Mouse (Mus musculus) G1E (cell line): ENCODE measurements around the gene Sh3rf3. TPM values are rescaled to one million over a fixed set of nuclear protein-coding genes. Genes with fewer than 3 reads are reported as not detected.

Source experiments
- ATAC-seq: 2 replicates; pipeline ENCODE4 v1.8.0; 2016; ENCODE audit warnings: mild to moderate bottlenecking; ENCODE audit not compliant: insufficient number of reproducible peaks, poor library complexity, low FRiP score, severe bottlenecking; ENCODE audit errors: extremely low read depth
- DNase-seq: peaks from one replicate; pipeline ENCODE4 v3.0.0; 2012; ENCODE audit warnings: low spot score
- H3K27me3 ChIP-seq: 2 replicates; pipeline ENCODE4 v1.6.1; 2012; ENCODE audit warnings: mild to moderate bottlenecking, low read length, inconsistent platforms; ENCODE audit not compliant: insufficient read depth
- H3K36me3 ChIP-seq: replicated peaks from 2 replicates; pipeline ENCODE3; 2012; ENCODE audit warnings: mild to moderate bottlenecking, inconsistent platforms
- H3K4me1 ChIP-seq: 2 replicates; pipeline ENCODE4 v1.6.1; 2012; ENCODE audit warnings: low read depth, low read length, inconsistent platforms, mixed read lengths; ENCODE audit not compliant: insufficient read depth
- H3K4me3 ChIP-seq: 2 replicates; pipeline ENCODE4 v1.5.1; 2012; ENCODE audit warnings: low read depth, mild to moderate bottlenecking, inconsistent platforms, low read length, moderate library complexity, mixed read lengths
- H3K9me3 ChIP-seq: replicated peaks from 2 replicates; pipeline ENCODE4 v1.6.1; 2012; ENCODE audit warnings: inconsistent platforms
- CTCF ChIP-seq: IDR thresholded peaks from 2 replicates; pipeline ENCODE4 v1.5.1; 2012; ENCODE audit warnings: low read depth, low read length, inconsistent platforms, mixed read lengths
- GATA1 ChIP-seq: IDR thresholded peaks from 2 replicates; pipeline ENCODE4 v1.6.1; 2012; ENCODE audit warnings: borderline replicate concordance, low read length, inconsistent platforms, mixed read lengths
- GATA2 ChIP-seq: IDR thresholded peaks from 2 replicates; pipeline ENCODE4 v1.6.1; 2012; ENCODE audit warnings: low read depth, low read length, inconsistent platforms, borderline replicate concordance
- POLR2AphosphoS5 ChIP-seq: IDR thresholded peaks from 2 replicates; pipeline ENCODE4 v1.6.1; 2012; ENCODE audit warnings: low read depth, low read length, inconsistent platforms; ENCODE audit not compliant: insufficient replicate concordance
- TAL1 ChIP-seq: conservative IDR thresholded peaks from 2 replicates; pipeline ENCODE4 v1.6.1; 2012; ENCODE audit warnings: low read depth, low read length, inconsistent platforms, mixed read lengths
- polyA plus RNA-seq: library from polyadenylated mRNA; stranded (reverse); fragments of >175 nt; gene quantifications from 2 replicates; pipeline ENCODE4 v1.2.3, GENCODE M21; 2012
- total RNA-seq, 2 experiments: library from RNA; stranded (forward) in 1 of 2; stranded (reverse) in 1 of 2; fragments of 200-1000 nt in 1 of 2; fragments of >200 nt in 1 of 2; fragmentation: Nextera tagmentation in 1 of 2; gene quantifications; 2 replicates each; pipeline ENCODE4 v1.2.3; 2014 to 2017

The Sh3rf3 gene
- total and polyA plus RNA-seq, 3 experiments: 0.22 TPM; not detected in 2

GRCm38 (mm10) chr10:58829251-58830111, 16.3 kb downstream of the Sh3rf3 start:
- no peaks in the 10 kb centered on the region for H3K9me3 ChIP-seq
- no peak overlapping the region for H3K4me3 ChIP-seq
- DNase-seq: no peak
- TF ChIP-seq GATA2: no peak
- no peak for TF ChIP-seq GATA1
- TF ChIP-seq POLR2AphosphoS5: no peak
- no peak for TF ChIP-seq CTCF
- no peak for TF ChIP-seq TAL1
- H3K27me3 ChIP-seq: no peaks in the 10 kb centered on the region
- H3K4me1 ChIP-seq: no peaks in the 10 kb centered on the region
- no peak for ATAC-seq
- H3K36me3 ChIP-seq: no peaks in the 10 kb centered on the region

DNA sequence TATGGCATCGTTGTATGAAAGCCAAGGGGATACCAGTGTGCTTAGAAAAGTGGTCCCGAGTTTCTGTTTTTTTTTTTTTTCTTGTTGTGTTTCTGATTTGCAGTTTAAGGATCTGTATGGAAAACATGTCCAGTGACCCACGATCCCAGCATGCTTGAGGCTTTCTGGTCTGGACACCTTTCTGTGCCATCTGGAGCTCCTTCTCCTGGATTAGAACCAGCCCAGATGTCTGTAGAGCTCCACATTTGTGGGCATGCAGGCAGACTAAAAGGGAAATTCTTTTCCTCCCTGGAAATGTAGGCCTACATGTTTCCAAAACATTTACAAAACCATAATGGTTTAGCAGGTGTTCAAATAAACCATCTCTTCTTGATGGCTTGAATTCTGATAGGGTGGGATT, 20.0 kb downstream of the Sh3rf3 start:
- Histone ChIP-seq H3K36me3 (no peaks in the 10 kb centered on the region), H3K4me3 (no peak overlapping the region), H3K27me3 (no peaks in the 10 kb centered on the region), H3K9me3 (no peaks in the 10 kb centered on the region), H3K4me1 (no peaks in the 10 kb centered on the region)
- no peak for TF ChIP-seq POLR2AphosphoS5
- no peak for TF ChIP-seq GATA1
- TF ChIP-seq TAL1: no peak
- TF ChIP-seq CTCF: no peak
- TF ChIP-seq GATA2: no peak
- ATAC-seq: no peak
- no peak for DNase-seq

- H3K9me3 ChIP-seq: no peaks in the 10 kb centered on the region
- H3K36me3 ChIP-seq: no peaks in the 10 kb centered on the region
- no peaks in the 10 kb centered on the region for H3K27me3 ChIP-seq
- H3K4me1 ChIP-seq: no peaks in the 10 kb centered on the region
- no peak for DNase-seq
- H3K4me3 ChIP-seq: no peak overlapping the region
- TF ChIP-seq GATA1 (no peak), GATA2 (no peak), TAL1 (no peak), CTCF (no peak), POLR2AphosphoS5 (no peak)
- ATAC-seq: no peak
Observed at GRCm38 (mm10) chr10:58833741-58834178, 20.6 kb downstream of the Sh3rf3 start.

DNA sequence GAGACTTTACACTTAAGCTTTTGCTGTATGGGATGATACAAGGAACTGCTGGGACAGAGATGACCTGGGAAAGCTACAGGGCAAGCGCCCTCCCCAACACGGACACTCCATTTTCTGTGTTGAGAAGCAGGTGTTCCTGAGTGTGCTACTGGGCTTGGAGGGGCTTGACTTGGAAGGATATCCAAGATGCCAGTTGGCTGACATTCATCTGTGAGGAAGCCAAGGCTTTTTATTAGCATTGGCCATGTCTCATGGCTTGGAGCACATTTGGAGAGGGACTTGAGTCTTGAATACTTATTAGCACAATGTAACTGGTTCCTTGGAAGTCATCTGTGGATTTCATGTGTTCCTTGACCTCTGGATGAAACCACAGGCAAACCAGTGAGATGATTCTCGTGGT, 23.2 kb downstream of the Sh3rf3 start:
- DNase-seq (no peak), ATAC-seq (no peak)
- H3K36me3 ChIP-seq: no peaks in the 10 kb centered on the region
- H3K9me3 ChIP-seq: no peaks in the 10 kb centered on the region
- H3K4me1 ChIP-seq: no peaks in the 10 kb centered on the region
- no peak overlapping the region for H3K4me3 ChIP-seq
- no peak for TF ChIP-seq GATA2
- TF ChIP-seq POLR2AphosphoS5: no peak
- H3K27me3 ChIP-seq: no peaks in the 10 kb centered on the region

- no peak overlapping the region for H3K4me3 ChIP-seq
- no peaks in the 10 kb centered on the region for H3K9me3 ChIP-seq
- ATAC-seq (no peak), DNase-seq (no peak)
- TF ChIP-seq GATA1: no peak
- H3K27me3 ChIP-seq: no peaks in the 10 kb centered on the region
- no peaks in the 10 kb centered on the region for H3K36me3 ChIP-seq
- no peaks in the 10 kb centered on the region for H3K4me1 ChIP-seq
Observed at GRCm38 (mm10) chr10:58837504-58837903, 24.3 kb downstream of the Sh3rf3 start.

DNA sequence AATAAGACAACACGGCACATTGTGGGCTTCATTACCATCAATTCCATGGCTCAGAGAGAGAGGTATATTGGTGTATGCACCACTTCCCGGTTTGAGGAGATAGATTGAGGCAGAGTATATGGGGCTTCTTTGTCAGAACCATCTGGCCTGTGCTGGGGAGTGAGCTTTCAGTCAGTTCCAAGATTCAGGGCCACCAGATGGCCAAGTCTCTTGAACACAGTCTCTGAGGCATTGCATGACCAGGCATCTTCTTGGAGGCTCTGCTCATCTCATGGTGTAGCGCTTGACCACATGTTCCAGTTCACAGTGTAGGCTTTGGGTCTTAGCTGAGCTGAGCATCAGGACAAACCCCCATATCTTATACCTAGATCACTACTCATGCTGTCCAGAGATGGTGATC, 28.8 kb downstream of the Sh3rf3 start:
- no peak for ATAC-seq
- no peak for TF ChIP-seq GATA2
- TF ChIP-seq POLR2AphosphoS5: no peak
- no peak for TF ChIP-seq CTCF
- DNase-seq: no peak

GRCm38 (mm10) chr10:58843100-58843499, 29.9 kb downstream of the Sh3rf3 start:
- no peaks in the 10 kb centered on the region for H3K4me1 ChIP-seq
- no peaks in the 10 kb centered on the region for H3K36me3 ChIP-seq
- ATAC-seq (no peak), DNase-seq (no peak)
- TF ChIP-seq GATA2 (no peak), GATA1 (no peak), POLR2AphosphoS5 (no peak), CTCF (no peak), TAL1 (no peak)
- no peaks in the 10 kb centered on the region for H3K9me3 ChIP-seq
- H3K4me3 ChIP-seq: no peak overlapping the region
- H3K27me3 ChIP-seq: no peaks in the 10 kb centered on the region

More for the DNA sequence above, 28.8 kb downstream of the Sh3rf3 start:
- Histone ChIP-seq H3K4me3 (no peak overlapping the region), H3K9me3 (no peaks in the 10 kb centered on the region), H3K4me1 (no peaks in the 10 kb centered on the region), H3K27me3 (no peaks in the 10 kb centered on the region), H3K36me3 (no peaks in the 10 kb centered on the region)
